18 mouse cellular contexts compared by ENCODE assay signal in genomic region chr5:142911629-142912028, GRCm38 (mm10). TPM values are rescaled to one million over a fixed set of nuclear protein-coding genes. Genes with fewer than 3 reads are reported as not detected.
DNase-seq lines count a peak whose midpoint lies in the region; ATAC-seq and TF ChIP-seq lines count a peak whose summit lies in the region.
"Had no signal": no experiment of that assay in that cellular context is flagged by ENCODE, and none has a peak within 500 bp of the region (broad histone marks: within the 10 kb centered on the region; RNA-seq: fewer than 3 reads in every experiment).

No protein-coding gene starts in this region.

- WGBS in spleen, adult 2 months: 64% methylated on average over 2 of the region's 2 CpGs
- 42% methylated on average over 2 of the region's 2 CpGs for whole genome bisulfite sequencing in intestine, postnatal 0 days

- H3K4me3 ChIP-seq in gastrocnemius, adult 2 months: no peak overlapping the region
- no peak overlapping the region for H3K4me3 ChIP-seq in spleen, adult 2 months (ENCODE audit: extremely low read depth, insufficient read depth, insufficient read length)
- H3K4me3 ChIP-seq in intestine, postnatal 0 days (ENCODE audit: low read depth, low read length): no peak overlapping the region
- H3K4me3 ChIP-seq: embryonic facial prominence, embryonic 13.5 days; heart, embryonic 15.5 days; midbrain, embryonic 10.5 days; neural tube, embryonic 12.5 days had no signal

- no peak overlapping the region for H3K4me2 ChIP-seq in intestine, postnatal 0 days (replicated peaks; ENCODE audit: low read depth)
- H3K4me2 ChIP-seq: embryonic facial prominence, embryonic 13.5 days; heart, embryonic 15.5 days; neural tube, embryonic 12.5 days had no signal

- TF ChIP-seq CTCF in gastrocnemius, adult 2 months (IDR thresholded peaks at IDR 0.05): no peak
- TF ChIP-seq CTCF in spleen, adult 2 months (IDR thresholded peaks at IDR 0.05; ENCODE audit: extremely low read depth, insufficient read depth, insufficient read length, insufficient replicate concordance): no peak
- TF ChIP-seq CTCF in intestine, postnatal 0 days (IDR thresholded peaks at IDR 0.05; ENCODE audit: low read depth): no peak

- TF ChIP-seq POLR2A in spleen, adult 2 months (IDR thresholded peaks at IDR 0.05; ENCODE audit: low read depth, low read length): no peak

- H3K36me3 ChIP-seq in spleen, adult 2 months (ENCODE audit: control insufficient read depth, insufficient read depth, low read length): no peaks in the 10 kb centered on the region
- no peaks in the 10 kb centered on the region for H3K36me3 ChIP-seq in intestine, postnatal 0 days (ENCODE audit: control insufficient read depth, insufficient read depth)
- H3K36me3 ChIP-seq: embryonic facial prominence, embryonic 13.5 days; heart, embryonic 15.5 days; midbrain, embryonic 10.5 days; neural tube, embryonic 12.5 days had no signal

- no peak for DNase-seq in gastrocnemius, adult 2 months
- DNase-seq in gastrocnemius, adult 18-20 months (ENCODE audit: low spot score): no peak
- no peak for DNase-seq in spleen, adult 2 months (ENCODE audit: low read depth in 1 of 2, low spot score in 2 of 2)
- no peak for DNase-seq in spleen, adult 18-20 months
- no peak for DNase-seq in left cerebral cortex, adult 9 months (ENCODE audit: low spot score in 2 of 2)
- DNase-seq in adrenal gland, adult (ENCODE audit: inconsistent age in 2 of 2, low spot score in 1 of 2): no peak
- no peak for DNase-seq in cerebellum, postnatal 4 days (ENCODE audit: low spot score in 2 of 2)
- DNase-seq: cerebellum, adult 11 months; forebrain, postnatal 0 days; heart, adult 11 months; kidney, postnatal 36 days; lung, postnatal 14 days; thymus, postnatal 25 days had no signal

- no peaks in the 10 kb centered on the region for H3K9me3 ChIP-seq in intestine, postnatal 0 days (ENCODE audit: control insufficient read depth)
- H3K9me3 ChIP-seq: embryonic facial prominence, embryonic 13.5 days; heart, embryonic 15.5 days; midbrain, embryonic 10.5 days; neural tube, embryonic 12.5 days had no signal

- no peak overlapping the region for H3K9ac ChIP-seq in intestine, postnatal 0 days (ENCODE audit: low read depth, low read length)
- H3K9ac ChIP-seq: embryonic facial prominence, embryonic 13.5 days; forebrain, postnatal 0 days; heart, embryonic 15.5 days; neural tube, embryonic 12.5 days had no signal

- no peaks in the 10 kb centered on the region for H3K27me3 ChIP-seq in spleen, adult 2 months (ENCODE audit: control insufficient read depth, insufficient read depth, low read length)
- no peaks in the 10 kb centered on the region for H3K27me3 ChIP-seq in intestine, postnatal 0 days (replicated peaks; ENCODE audit: control insufficient read depth, insufficient read depth, low read length)
- H3K27me3 ChIP-seq: embryonic facial prominence, embryonic 13.5 days; heart, embryonic 15.5 days; neural tube, embryonic 12.5 days had no signal

- peak overlapping the region; percentile 56 for H3K27ac ChIP-seq in gastrocnemius, adult 2 months
- peak overlapping the region; percentile 30 for H3K27ac ChIP-seq in spleen, adult 2 months (ENCODE audit: insufficient read depth, low read length)
- H3K27ac ChIP-seq in intestine, postnatal 0 days (ENCODE audit: low read depth, low read length): peak overlapping the region; percentile 93
- H3K27ac ChIP-seq: embryonic facial prominence, embryonic 13.5 days; midbrain, embryonic 10.5 days; neural tube, embryonic 12.5 days had no signal

- ATAC-seq in intestine, postnatal 0 days: no peak
- ATAC-seq: forebrain, postnatal 0 days had no signal

- H3K4me1 ChIP-seq in spleen, adult 2 months (ENCODE audit: control insufficient read depth, insufficient read depth, insufficient read length): peaks cover 39% of the 10 kb centered on the region
- H3K4me1 ChIP-seq in intestine, postnatal 0 days (replicated peaks; ENCODE audit: control insufficient read depth, insufficient read depth, low read length): peaks cover 35% of the 10 kb centered on the region

- intact Hi-C loops in gastrocnemius, adult 2 months (cut with DNase I): loop anchor here (2.0 kb wide), 1 partner anchor 17 kb away; no protein-coding TSS in a partner anchor

RNA-seq across cellular contexts. Expression of gene Actb, which starts 5.1 kb away (rescaled TPM):
- total RNA-seq in gastrocnemius, adult 2 months (2021): 100 to 1,000 TPM; 365 to 571 TPM
- 100 to 1,000 TPM; 452 to 583 TPM for total RNA-seq in gastrocnemius, adult 18-20 months (2021)
- polyA plus RNA-seq in spleen, adult 2 months (2012; rRNA removed): 6,692 and 9,830 TPM in 2 replicates
- 22,808 and 23,070 TPM in 2 replicates for polyA plus RNA-seq in intestine, postnatal 0 days (2015; fragmentation: Nextera tagmentation; extraction: Ambion mirVana)

RNA-seq across cellular contexts. Expression of gene Fbxl18, which starts 16.4 kb away (rescaled TPM):
- total RNA-seq in gastrocnemius, adult 2 months (2021): 1 to 10 TPM; 5.8 to 6.2 TPM
- total RNA-seq in gastrocnemius, adult 18-20 months (2021): 1 to 10 TPM; 4.9 to 5.9 TPM
- 15.8 and 22.1 TPM in 2 replicates for polyA plus RNA-seq in spleen, adult 2 months (2012; rRNA removed)
- 5.6 and 6.2 TPM in 2 replicates for polyA plus RNA-seq in intestine, postnatal 0 days (2015; fragmentation: Nextera tagmentation; extraction: Ambion mirVana)

RNA-seq across cellular contexts. Expression of gene Fscn1, which starts 48.5 kb away (rescaled TPM):
- total RNA-seq in gastrocnemius, adult 2 months (2021): 1 to 10 TPM; 4.4 to 7.3 TPM
- total RNA-seq in gastrocnemius, adult 18-20 months (2021): 1 to 10 TPM; 3.7 to 8.5 TPM
- polyA plus RNA-seq in spleen, adult 2 months (2012; rRNA removed): 33.7 and 59.8 TPM in 2 replicates
- 36.5 and 37.1 TPM in 2 replicates for polyA plus RNA-seq in intestine, postnatal 0 days (2015; fragmentation: Nextera tagmentation; extraction: Ambion mirVana)

Comparison
In these comparisons a context has a peak if more than half of its experiments do, and no peak if none do; other contexts are left out.
1. H3K27ac ChIP-seq: peak in every context shown above with its lines; median percentile 93 in intestine, postnatal 0 days; 56 in gastrocnemius, adult 2 months; 30 in spleen, adult 2 months.